Mouse (Mus musculus) limb, embryonic 10.5 days (tissue): ENCODE measurements around the gene Sez6l. TPM values are rescaled to one million over a fixed set of nuclear protein-coding genes. Genes with fewer than 3 reads are reported as not detected.

Experiments used
- DNase-seq: peaks from one replicate; pipeline ENCODE4 v3.0.0-alpha.2; 2017; ENCODE audit warnings: low spot score
- H3K27ac ChIP-seq: fragments of 300-500 bp; sonication (generic); 2 replicates; pipeline ENCODE4 v1.5.1; 2016; ENCODE audit warnings: mild to moderate bottlenecking
- H3K27me3 ChIP-seq: fragments of 300-500 bp; sonication (generic); 2 replicates; pipeline ENCODE4 v1.6.1; 2016; ENCODE audit warnings: low read depth, mild to moderate bottlenecking; ENCODE audit not compliant: poor library complexity, severe bottlenecking
- H3K36me3 ChIP-seq: fragments of 300-500 bp; sonication (generic); 2 replicates; pipeline ENCODE4 v1.6.1; 2016; ENCODE audit warnings: mild to moderate bottlenecking, moderate library complexity
- H3K4me1 ChIP-seq: fragments of 300-500 bp; sonication (generic); 2 replicates; pipeline ENCODE4 v1.6.1; 2016
- H3K4me3 ChIP-seq: fragments of 300-500 bp; sonication (generic); 2 replicates; pipeline ENCODE4 v1.5.1; 2016; ENCODE audit warnings: mild to moderate bottlenecking, moderate library complexity
- H3K9me3 ChIP-seq: fragments of 300-500 bp; sonication (generic); replicated peaks from 2 replicates; pipeline ENCODE4 v1.6.1; 2016; ENCODE audit warnings: mild to moderate bottlenecking
- WGBS: fragments of 180-500 bp; shearing (Covaris S2); methylation state at CpG from one replicate; pipeline ENCODE4 v1.1.7; 2016; 5-methylcytosine and 5-hydroxymethylcytosine counted together
- polyA plus RNA-seq: library from polyadenylated mRNA; unstranded; fragments of >200 nt; fragmentation: Nextera tagmentation; extraction: Ambion mirVana; gene quantifications from 2 replicates; pipeline ENCODE4 v1.2.1, GENCODE M21; 2016

Sez6l gene
- polyA plus RNA-seq, 1 experiment from 2014 or later = 0.16 TPM

GRCm38 (mm10) chr5:112377380-112377779 is 199.6 kb downstream of the Sez6l start:
- WGBS = 93% methylated on average over 1 of the region's 1 CpGs
- no peak for DNase-seq
- H3K27me3 ChIP-seq = no peaks in the 10 kb centered on the region
- 0 out of 2 replicates have a peak, but pooled peaks cover 4% of the 10 kb centered on the region for H3K4me1 ChIP-seq
- peaks cover 71% of the 10 kb centered on the region for H3K36me3 ChIP-seq
- no peak overlapping the region for H3K27ac ChIP-seq
- H3K4me3 ChIP-seq = no peak overlapping the region
- H3K9me3 ChIP-seq = no peaks in the 10 kb centered on the region

GRCm38 (mm10) chr5:112376111-112376510 is 200.9 kb downstream of the Sez6l start:
- DNase-seq = no peak
- WGBS = 90% methylated on average over 4 of the region's 4 CpGs
- H3K9me3 ChIP-seq = no peaks in the 10 kb centered on the region
- no peak overlapping the region for H3K27ac ChIP-seq
- H3K27me3 ChIP-seq = no peaks in the 10 kb centered on the region
- no peak overlapping the region for H3K4me3 ChIP-seq
- 0 out of 2 replicates have a peak, but pooled peaks cover 4% of the 10 kb centered on the region for H3K4me1 ChIP-seq
- H3K36me3 ChIP-seq = peaks cover 84% of the 10 kb centered on the region

GRCm38 (mm10) chr5:112371933-112372332 is 205.1 kb downstream of the Sez6l start:
- 83% methylated on average over 7 of the region's 7 CpGs for WGBS
- no peak overlapping the region for H3K27ac ChIP-seq
- 0 out of 2 replicates have a peak, but pooled peaks cover 4% of the 10 kb centered on the region for H3K4me1 ChIP-seq
- no peak for DNase-seq
- H3K4me3 ChIP-seq = no peak overlapping the region
- H3K9me3 ChIP-seq = no peaks in the 10 kb centered on the region
- H3K36me3 ChIP-seq = peaks cover 92% of the 10 kb centered on the region
- H3K27me3 ChIP-seq = no peaks in the 10 kb centered on the region

GRCm38 (mm10) chr5:112370236-112370813 is 206.7 kb downstream of the Sez6l start:
- H3K4me3 ChIP-seq = no peak overlapping the region
- H3K4me1 ChIP-seq = 0 out of 2 replicates have a peak, but pooled peaks cover 2% of the 10 kb centered on the region
- peaks cover 94% of the 10 kb centered on the region for H3K36me3 ChIP-seq
- no peaks in the 10 kb centered on the region for H3K9me3 ChIP-seq
- no peak overlapping the region for H3K27ac ChIP-seq
- no peaks in the 10 kb centered on the region for H3K27me3 ChIP-seq
- no peak for DNase-seq
- WGBS = 92% methylated on average over 12 of the region's 12 CpGs

- Histone ChIP-seq H3K9me3 (no peaks in the 10 kb centered on the region), H3K36me3 (peaks cover 94% of the 10 kb centered on the region), H3K27ac (no peak overlapping the region), H3K27me3 (no peaks in the 10 kb centered on the region), H3K4me3 (no peak overlapping the region), H3K4me1 (peaks cover 6% of the 10 kb centered on the region)
- no peak for DNase-seq
- 96% methylated on average over 13 of the region's 13 CpGs for WGBS
Observed at GRCm38 (mm10) chr5:112369326-112369725, 207.7 kb downstream of the Sez6l start.

Other genes with a start within 250 kb of the Sez6l start
- 56.2 and 59.2 TPM in 2 replicates for gene Srrd, start 234.1 kb downstream of the Sez6l start, polyA plus RNA-seq
- 38.9 and 39.1 TPM in 2 replicates for gene Hps4, start 234.1 kb downstream of the Sez6l start, polyA plus RNA-seq
- 0.14 and 0.25 TPM in 2 replicates for gene Gm6583, start 221.2 kb downstream of the Sez6l start, polyA plus RNA-seq
- gene Asphd2, start 182.3 kb downstream of the Sez6l start, polyA plus RNA-seq = 22.0 and 23.6 TPM in 2 replicates
- not detected in 2 replicates for gene Gm6588, start 127.8 kb downstream of the Sez6l start, polyA plus RNA-seq